Comparison of ENCODE assay signal across 8 mouse cellular contexts in the genomic region with DNA sequence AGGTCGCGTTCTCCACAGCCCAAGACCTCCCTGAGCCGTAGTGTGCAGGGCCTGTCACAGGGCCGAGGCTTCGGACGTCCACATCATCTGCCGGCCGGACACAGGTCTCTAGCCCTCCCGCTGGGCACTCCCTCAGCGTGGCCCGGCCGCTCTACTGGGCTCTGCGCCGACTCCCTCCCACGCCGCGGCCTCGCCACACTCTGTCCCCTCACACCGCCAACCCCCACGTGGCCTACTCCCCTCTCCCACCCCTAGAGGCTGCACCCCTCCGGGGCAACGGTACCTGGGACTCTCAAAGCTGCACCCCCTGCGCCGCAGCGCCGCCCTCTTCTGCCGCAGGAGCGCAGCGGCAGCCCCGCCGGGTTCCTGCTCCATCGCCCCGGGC. TPM values are rescaled to one million over a fixed set of nuclear protein-coding genes. Genes with fewer than 3 reads are reported as not detected.
A peak's percentile ranks its signal among the peaks of the same experiment; 100 is the strongest.
DNase-seq lines count a peak whose midpoint lies in the region; ATAC-seq and TF ChIP-seq lines count a peak whose summit lies in the region.

No protein-coding gene starts in this region.

- no peaks in the 10 kb centered on the region for H3K9me3 ChIP-seq in lung, embryonic 14.5 days (ENCODE audit: low read depth, low read length)
- no peaks in the 10 kb centered on the region for H3K9me3 ChIP-seq in hindbrain, embryonic 14.5 days (ENCODE audit: control insufficient read depth, low read length)
- no peaks in the 10 kb centered on the region for H3K9me3 ChIP-seq in midbrain, embryonic 16.5 days (replicated peaks; ENCODE audit: control insufficient read depth, low read length, poor library complexity, severe bottlenecking)

- peak overlapping the region; percentile 65 for H3K9ac ChIP-seq in lung, embryonic 14.5 days
- peak overlapping the region; percentile 78 for H3K9ac ChIP-seq in hindbrain, embryonic 14.5 days
- H3K9ac ChIP-seq in midbrain, embryonic 16.5 days (ENCODE audit: low read depth, low read length): peak overlapping the region; percentile 88

- peak overlapping the region; percentile 97 for H3K4me2 ChIP-seq in lung, embryonic 14.5 days
- H3K4me2 ChIP-seq in hindbrain, embryonic 14.5 days (replicated peaks): peak overlapping the region; percentile 99
- H3K4me2 ChIP-seq in midbrain, embryonic 16.5 days (ENCODE audit: low read length): peak overlapping the region; percentile 93

- TF ChIP-seq CTCF in lung, embryonic 14.5 days (IDR thresholded peaks at IDR 0.05; ENCODE audit: low read depth): peak; percentile 45

- H3K27me3 ChIP-seq in lung, embryonic 14.5 days (ENCODE audit: insufficient read depth, low read length): peaks cover 15% of the 10 kb centered on the region; the same call in 1 of the 2 replicates
- H3K27me3 ChIP-seq in hindbrain, embryonic 14.5 days (ENCODE audit: control insufficient read depth, insufficient read depth, low read length): 0 out of 2 replicates have a peak, but pooled peaks cover 6% of the 10 kb centered on the region
- no peaks in the 10 kb centered on the region for H3K27me3 ChIP-seq in midbrain, embryonic 16.5 days (ENCODE audit: control insufficient read depth, insufficient read depth, low read depth, low read length)

- no peak; the same call in 1 of the 2 replicates for ATAC-seq in lung, embryonic 14.5 days (ENCODE audit: insufficient read depth)
- peak; percentile 31; the same call in 1 of the 2 replicates for ATAC-seq in hindbrain, embryonic 14.5 days (ENCODE audit: low FRiP score)
- peak; percentile 46 for ATAC-seq in midbrain, embryonic 16.5 days

- WGBS in lung, embryonic 14.5 days: under 1% methylated on average over 28 of the region's 33 CpGs
- 0% methylated on average over 30 of the region's 33 CpGs for WGBS in hindbrain, embryonic 14.5 days
- under 1% methylated on average over 28 of the region's 33 CpGs for WGBS in midbrain, embryonic 16.5 days

- no peaks in the 10 kb centered on the region for H3K36me3 ChIP-seq in lung, embryonic 14.5 days (ENCODE audit: insufficient read depth)
- H3K36me3 ChIP-seq in hindbrain, embryonic 14.5 days (replicated peaks; ENCODE audit: control insufficient read depth, insufficient read depth): 0 out of 2 replicates have a peak, but pooled peaks cover 1% of the 10 kb centered on the region
- H3K36me3 ChIP-seq in midbrain, embryonic 16.5 days (ENCODE audit: control insufficient read depth, insufficient read depth, low read length): no peaks in the 10 kb centered on the region

- peak overlapping the region; percentile 65 for H3K4me3 ChIP-seq in lung, embryonic 14.5 days (ENCODE audit: low read depth, low read length)
- H3K4me3 ChIP-seq in hindbrain, embryonic 14.5 days (replicated peaks; ENCODE audit: low read length): peak overlapping the region; percentile 78
- H3K4me3 ChIP-seq in midbrain, embryonic 16.5 days (ENCODE audit: low read depth, low read length): peak overlapping the region; percentile 67

- DNase-seq in lung, embryonic 14.5 days: no peak
- no peak for DNase-seq in lung, postnatal 10 days
- peak; percentile 90 for DNase-seq in cerebellum, adult 9-11 months
- DNase-seq in hindbrain, embryonic 14.5 days (ENCODE audit: low spot score): no peak
- DNase-seq in retina, postnatal 1 day: no peak
- DNase-seq in kidney, adult 11 months: no peak
- DNase-seq in spleen, postnatal 36 days (ENCODE audit: low spot score in 2 of 2): no peak

- no peaks in the 10 kb centered on the region for H3K4me1 ChIP-seq in lung, embryonic 14.5 days (ENCODE audit: insufficient read depth)
- peaks cover 7% of the 10 kb centered on the region; the same call in 1 of the 2 replicates for H3K4me1 ChIP-seq in hindbrain, embryonic 14.5 days (replicated peaks; ENCODE audit: control insufficient read depth, insufficient read depth, low read length)
- H3K4me1 ChIP-seq in midbrain, embryonic 16.5 days (ENCODE audit: control insufficient read depth, insufficient read depth, low read length): peaks cover 13% of the 10 kb centered on the region

- H3K27ac ChIP-seq in lung, embryonic 14.5 days (ENCODE audit: low read depth): peak overlapping the region; percentile 46; the same call in 1 of the 2 replicates
- peak overlapping the region; percentile 67; the same call in 1 of the 2 replicates for H3K27ac ChIP-seq in hindbrain, embryonic 14.5 days
- peak overlapping the region; percentile 50; the same call in 1 of the 2 replicates for H3K27ac ChIP-seq in midbrain, embryonic 16.5 days (ENCODE audit: low read length)

RNA-seq across cellular contexts. Expression of gene Garnl3, which starts 1.3 kb away (rescaled TPM):
- 11.1 and 13.0 TPM in 2 replicates for polyA plus RNA-seq in lung, embryonic 14.5 days (2014; fragmentation: Nextera tagmentation; extraction: Ambion mirVana)
- 67.2 and 67.5 TPM in 2 replicates for polyA plus RNA-seq in hindbrain, embryonic 14.5 days (2014; fragmentation: Nextera tagmentation; extraction: Ambion mirVana)
- polyA plus RNA-seq in midbrain, embryonic 16.5 days (2015; fragmentation: Nextera tagmentation; extraction: Ambion mirVana): 71.6 and 75.8 TPM in 2 replicates
